Mouse (Mus musculus): Measurements from ENCODE around the gene Tenm4.

DNA sequence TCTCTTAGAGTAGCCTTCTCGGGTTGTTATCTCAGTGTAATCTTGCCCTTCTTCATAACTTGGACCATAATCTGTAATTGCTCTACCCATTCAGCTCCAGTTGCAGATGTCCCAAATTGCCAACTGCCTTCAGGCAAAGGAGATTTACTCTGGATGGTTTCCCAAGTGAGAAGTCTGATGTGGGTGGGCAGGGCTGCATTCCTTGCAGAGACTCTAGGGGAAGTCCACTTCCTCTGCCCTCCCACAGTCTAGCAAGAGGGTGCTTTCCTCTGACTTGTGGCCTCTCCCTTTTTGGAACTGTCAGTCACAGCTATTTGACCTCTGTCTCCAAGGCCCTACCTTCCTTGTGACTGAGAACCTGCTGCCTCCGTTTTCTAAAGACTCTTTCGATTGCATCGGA lies 22.9 kb upstream of the Tenm4 start:
- no peak for TF ChIP-seq POLR2A (IDR thresholded peaks at IDR 0.05; ENCODE audit: borderline replicate concordance, insufficient read depth, low read length)
- TF ChIP-seq CTCF (IDR thresholded peaks at IDR 0.05; ENCODE audit: borderline replicate concordance, insufficient read depth, low read depth, low read length) = no peak
